Comparison of ENCODE assay signal across 25 mouse cellular contexts in the genomic region with DNA sequence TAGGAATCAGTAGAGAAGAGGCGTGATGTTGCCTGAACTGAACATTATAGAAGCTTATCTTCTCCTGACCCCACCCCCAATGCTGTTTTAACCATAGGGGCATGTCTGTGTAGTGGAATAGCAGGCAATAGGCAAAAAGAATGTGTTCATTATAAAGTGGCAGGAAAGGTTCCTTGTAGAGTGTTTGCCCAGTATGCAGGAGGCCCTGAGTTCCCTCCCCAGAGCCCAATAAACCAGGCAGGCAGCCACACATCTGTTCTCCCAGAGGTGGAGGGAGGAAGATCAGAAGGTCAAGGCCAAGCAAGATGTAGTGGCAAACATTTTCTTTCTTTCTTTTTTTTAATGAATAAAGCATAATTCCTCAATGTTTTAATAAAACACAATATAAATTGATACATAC. TPM values are rescaled to one million over a fixed set of nuclear protein-coding genes. Genes with fewer than 3 reads are reported as not detected.
DNase-seq lines count a peak whose midpoint lies in the region; ATAC-seq and TF ChIP-seq lines count a peak whose summit lies in the region.
"Had no signal": no experiment of that assay in that cellular context is flagged by ENCODE, and none has a peak within 500 bp of the region (broad histone marks: within the 10 kb centered on the region; RNA-seq: fewer than 3 reads in every experiment).

No protein-coding gene starts in this region.

- H3K4me3 ChIP-seq in brown adipose tissue, adult 24 weeks (ENCODE audit: insufficient read depth, low read depth, low read length) = no peak overlapping the region
- H3K4me3 ChIP-seq in intestine, postnatal 0 days (ENCODE audit: low read depth, low read length) = no peak overlapping the region
- H3K4me3 ChIP-seq in stomach, postnatal 0 days (ENCODE audit: low read depth, low read length) = no peak overlapping the region
- H3K4me3 ChIP-seq: forebrain, embryonic 10.5 days; gastrocnemius, adult 2 months; hindbrain, embryonic 10.5 days; hindbrain, embryonic 13.5 days had no signal

- no peaks in the 10 kb centered on the region for H3K36me3 ChIP-seq in intestine, postnatal 0 days (ENCODE audit: control insufficient read depth, insufficient read depth)
- H3K36me3 ChIP-seq in stomach, postnatal 0 days (ENCODE audit: control insufficient read depth, insufficient read depth, low read length) = no peaks in the 10 kb centered on the region
- H3K36me3 ChIP-seq: forebrain, embryonic 10.5 days; G1E; hindbrain, embryonic 10.5 days; hindbrain, embryonic 13.5 days had no signal

- intact Hi-C loops in left cerebral cortex, postnatal 14 days (cut with DNase I) = loop anchor here (5.0 kb wide), 1 partner anchor 120 kb away; no protein-coding TSS in a partner anchor

- peak; percentile 65 for DNase-seq in adrenal gland, postnatal 14 days
- no peak for DNase-seq in adrenal gland, adult (ENCODE audit: inconsistent age in 2 of 2, low spot score in 1 of 2)
- no peak for DNase-seq in stomach, postnatal 0 days (ENCODE audit: low spot score)
- DNase-seq in left cerebral cortex, postnatal 14 days (ENCODE audit: low spot score in 2 of 2) = no peak
- DNase-seq: adrenal gland, postnatal 25 days; B cell, adult 2 months; cerebellum, adult 18-20 months; cerebellum, adult 9-10 months; cerebellum, postnatal 14 days; forebrain, postnatal 0 days; gastrocnemius, adult 2 months; gastrocnemius, postnatal 14 days; heart, adult 11 months had no signal

- H3K27ac ChIP-seq in brown adipose tissue, adult 24 weeks (replicated peaks; ENCODE audit: low read depth, low read length) = peak overlapping the region; percentile 26
- no peak overlapping the region for H3K27ac ChIP-seq in intestine, postnatal 0 days (ENCODE audit: low read depth, low read length)
- H3K27ac ChIP-seq in stomach, postnatal 0 days (replicated peaks) = no peak overlapping the region
- H3K27ac ChIP-seq: forebrain, embryonic 10.5 days; gastrocnemius, adult 2 months; hindbrain, embryonic 10.5 days; hindbrain, embryonic 13.5 days had no signal

- WGBS in intestine, postnatal 0 days = 25% methylated on average over 1 of the region's 1 CpGs
- WGBS in stomach, postnatal 0 days = 44% methylated on average over 1 of the region's 1 CpGs

- no peak overlapping the region for H3K9ac ChIP-seq in intestine, postnatal 0 days (ENCODE audit: low read depth, low read length)
- no peak overlapping the region for H3K9ac ChIP-seq in stomach, postnatal 0 days (ENCODE audit: low read length)
- H3K9ac ChIP-seq: forebrain, postnatal 0 days; hindbrain, embryonic 13.5 days had no signal

- no peaks in the 10 kb centered on the region for H3K9me3 ChIP-seq in intestine, postnatal 0 days (ENCODE audit: control insufficient read depth)
- H3K9me3 ChIP-seq in stomach, postnatal 0 days (ENCODE audit: control insufficient read depth, low read length) = no peaks in the 10 kb centered on the region
- H3K9me3 ChIP-seq: forebrain, embryonic 10.5 days; G1E; hindbrain, embryonic 10.5 days; hindbrain, embryonic 13.5 days had no signal

- no peaks in the 10 kb centered on the region for H3K27me3 ChIP-seq in intestine, postnatal 0 days (replicated peaks; ENCODE audit: control insufficient read depth, insufficient read depth, low read length)
- no peaks in the 10 kb centered on the region for H3K27me3 ChIP-seq in stomach, postnatal 0 days (ENCODE audit: control insufficient read depth, insufficient read depth, low read length)
- H3K27me3 ChIP-seq: hindbrain, embryonic 13.5 days had no signal

- no peak for TF ChIP-seq EP300 in stomach, postnatal 0 days (optimal IDR thresholded peaks at IDR 0.05)

- no peak for TF ChIP-seq CTCF in intestine, postnatal 0 days (IDR thresholded peaks at IDR 0.05; ENCODE audit: low read depth)
- TF ChIP-seq CTCF in stomach, postnatal 0 days (IDR thresholded peaks at IDR 0.05; ENCODE audit: low read depth) = no peak

- H3K4me2 ChIP-seq in intestine, postnatal 0 days (replicated peaks; ENCODE audit: low read depth) = no peak overlapping the region
- no peak overlapping the region for H3K4me2 ChIP-seq in stomach, postnatal 0 days (replicated peaks; ENCODE audit: low read depth)
- H3K4me2 ChIP-seq: heart, embryonic 11.5 days; hindbrain, embryonic 13.5 days had no signal

- 0 out of 2 replicates have a peak, but pooled peaks cover 3% of the 10 kb centered on the region for H3K4me1 ChIP-seq in brown adipose tissue, adult 24 weeks (ENCODE audit: control insufficient read depth, insufficient read depth, insufficient read length, low read length)
- no peaks in the 10 kb centered on the region for H3K4me1 ChIP-seq in intestine, postnatal 0 days (replicated peaks; ENCODE audit: control insufficient read depth, insufficient read depth, low read length)
- H3K4me1 ChIP-seq in stomach, postnatal 0 days (replicated peaks; ENCODE audit: control insufficient read depth, insufficient read depth) = no peaks in the 10 kb centered on the region
- H3K4me1 ChIP-seq: forebrain, embryonic 10.5 days; hindbrain, embryonic 10.5 days; hindbrain, embryonic 13.5 days had no signal

- peak; percentile 65 for ATAC-seq in intestine, postnatal 0 days
- ATAC-seq in stomach, postnatal 0 days (ENCODE audit: low FRiP score, low TSS enrichment) = no peak
- ATAC-seq: forebrain, embryonic 14.5 days; forebrain, postnatal 0 days; hindbrain, embryonic 16.5 days; Patski had no signal

RNA-seq across cellular contexts. Expression of a gene that starts 5.4 kb away (rescaled TPM):
- total RNA-seq in adrenal gland, postnatal 14 days (2021) = 98.5 and 109 TPM in 2 replicates
- 43.7 and 46.5 TPM in 2 replicates for polyA plus RNA-seq in brown adipose tissue, adult 24 weeks (2012; ENCODE audit: insufficient read depth, insufficient read length, missing spikeins)
- 25.5 and 29.4 TPM in 2 replicates for polyA plus RNA-seq in intestine, postnatal 0 days (2015; fragmentation: Nextera tagmentation; extraction: Ambion mirVana)
- 33.4 and 33.6 TPM in 2 replicates for polyA plus RNA-seq in stomach, postnatal 0 days (2015; fragmentation: Nextera tagmentation; extraction: Ambion mirVana)
- 10 to 100 TPM; 89.6 to 91.7 TPM for total RNA-seq in left cerebral cortex, postnatal 14 days (2021)

RNA-seq across cellular contexts. Expression of a gene that starts 13.5 kb away (rescaled TPM):
- 39.2 and 59.5 TPM in 2 replicates for total RNA-seq in adrenal gland, postnatal 14 days (2021)
- 1.3 and 3.4 TPM in 2 replicates for polyA plus RNA-seq in brown adipose tissue, adult 24 weeks (2012; ENCODE audit: insufficient read depth, insufficient read length, missing spikeins)
- 0.52 and 0.63 TPM in 2 replicates for polyA plus RNA-seq in intestine, postnatal 0 days (2015; fragmentation: Nextera tagmentation; extraction: Ambion mirVana)
- 1.2 and 1.3 TPM in 2 replicates for polyA plus RNA-seq in stomach, postnatal 0 days (2015; fragmentation: Nextera tagmentation; extraction: Ambion mirVana)
- total RNA-seq in left cerebral cortex, postnatal 14 days (2021) = 100 to 1,000 TPM; 126 to 127 TPM
- total RNA-seq: CH12.LX; gastrocnemius, adult 2 months had no signal
- polyA plus RNA-seq: G1E; heart, postnatal 0 days; Patski had no signal
